Mouse (Mus musculus): ENCODE data around the gene Unc5c.

Gene Unc5c

GRCm38 (mm10) chr3:141465104-141465705 is at the start of gene Unc5c:
TSS of gene Unc5c (plus strand) at chr3:141465216.
- peak; percentile 52 to 66 for DNase-seq

DNA sequence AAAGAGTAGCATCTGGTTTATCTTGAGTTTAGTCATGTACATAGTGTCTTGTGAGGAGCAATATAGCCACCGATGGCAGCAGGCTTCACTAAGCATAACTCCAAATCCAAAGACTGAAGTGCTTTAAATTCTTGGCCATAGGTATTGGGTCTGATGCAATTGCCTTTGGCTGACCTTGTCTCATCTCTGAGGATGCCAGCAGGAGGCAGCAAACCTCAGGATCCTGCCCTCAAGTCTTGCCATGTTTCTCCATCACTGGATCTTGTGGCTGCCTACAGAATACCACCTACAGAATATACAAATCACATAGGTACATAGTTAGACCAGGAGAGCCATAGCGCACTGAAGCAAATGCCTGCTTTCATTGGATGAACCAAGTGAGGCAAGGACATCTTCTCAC is 7.5 kb upstream of the Unc5c start:
- DNase-seq, result no peak

DNA sequence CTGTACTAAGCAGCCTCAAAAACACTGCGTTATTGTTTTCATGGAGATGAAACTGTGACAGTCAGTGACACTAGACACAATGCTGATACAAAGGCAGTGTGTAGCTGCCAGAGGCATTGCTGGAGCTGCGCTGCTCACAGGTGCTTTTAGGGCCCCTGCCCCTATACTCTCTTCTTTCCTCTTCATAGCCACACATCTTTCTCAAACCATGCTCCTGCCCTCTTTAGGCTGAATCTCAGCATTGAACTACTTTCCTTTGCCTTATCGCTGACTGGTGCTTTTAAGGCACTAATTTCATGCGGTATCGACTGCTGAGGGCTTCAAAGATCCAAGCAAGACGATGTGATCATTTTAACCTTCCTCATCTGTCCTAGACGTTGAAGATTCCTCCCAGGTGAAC is 2.5 kb upstream of the Unc5c start:
- DNase-seq, result no peak

- DNase-seq, result peak; percentile 7 to 12
Observed at GRCm38 (mm10) chr3:141464691-141465103, 319 bp upstream of the Unc5c start.

DNA sequence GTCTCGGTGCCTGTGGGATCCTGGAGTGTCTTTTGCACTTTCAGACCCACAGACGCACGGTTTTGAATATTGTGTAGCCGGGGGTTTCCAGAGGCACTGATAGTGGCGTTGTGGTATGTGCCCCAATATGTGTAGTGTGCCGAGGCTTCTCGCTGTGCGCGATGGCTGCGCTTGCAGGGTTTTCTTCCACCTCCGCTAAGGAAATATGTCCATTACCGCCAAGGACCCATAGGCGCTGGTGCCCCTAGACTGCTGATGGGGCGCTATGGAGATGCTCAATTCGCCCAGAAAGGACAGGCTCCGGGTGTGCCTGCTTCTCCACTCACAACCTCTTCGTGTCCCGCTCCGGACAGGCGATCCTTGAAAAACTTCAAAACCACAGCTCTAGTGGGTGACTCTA is 1.0 kb downstream of the Unc5c start:
- DNase-seq, result no peak

DNA sequence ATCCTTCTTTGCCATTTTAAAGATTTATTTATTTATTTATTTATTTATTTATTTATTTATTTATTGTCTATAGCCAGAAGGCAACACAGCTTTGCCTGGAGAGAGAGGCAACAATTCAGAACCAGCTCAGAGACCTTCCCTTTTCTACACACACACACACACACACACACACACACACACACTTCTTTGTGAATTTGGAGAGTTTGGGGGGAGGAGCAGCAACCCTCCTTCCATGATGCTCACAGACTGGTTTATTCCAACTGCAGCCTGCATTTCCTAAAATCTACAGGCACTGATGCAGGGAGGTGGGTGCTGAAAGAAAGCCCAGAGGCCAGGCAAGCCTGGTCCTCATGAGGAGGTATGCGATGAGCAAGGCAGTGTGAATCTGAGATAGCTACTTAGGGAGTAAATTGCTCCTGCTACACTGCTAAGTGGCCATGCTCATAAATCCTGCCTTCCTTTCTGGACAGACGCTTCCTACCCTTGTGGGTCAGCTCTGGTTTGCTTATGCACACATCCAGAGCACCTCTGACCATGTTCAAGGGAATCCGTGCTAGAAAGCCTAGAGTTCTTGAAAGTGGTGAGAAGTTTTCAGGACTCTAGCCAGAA is 1.8 kb downstream of the Unc5c start:
- DNase-seq, result no peak

DNA sequence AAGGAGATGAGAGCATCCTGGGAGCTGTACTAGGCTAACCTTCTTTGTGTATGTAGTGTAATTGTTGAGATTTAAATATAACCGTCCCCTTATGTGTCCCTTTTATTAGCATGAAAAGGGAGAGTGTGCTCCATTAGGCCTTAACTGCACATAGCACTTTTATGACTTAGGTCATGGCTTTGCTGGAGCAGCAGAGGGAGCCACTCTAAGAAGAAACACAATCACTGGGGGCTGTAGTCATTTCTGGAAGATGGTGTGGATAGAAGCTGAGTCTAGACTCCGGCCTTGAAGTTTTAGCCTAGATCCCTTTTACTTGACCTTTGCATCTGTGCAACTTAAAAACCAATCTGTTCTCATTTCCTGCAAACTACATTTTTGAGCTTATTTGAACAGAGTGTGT is 4.3 kb downstream of the Unc5c start:
- no peak for DNase-seq

- no peak for DNase-seq
Observed at GRCm38 (mm10) chr3:141473205-141473604, 8.2 kb downstream of the Unc5c start.

GRCm38 (mm10) chr3:141475389-141475788 is 10.4 kb downstream of the Unc5c start:
- no peak for DNase-seq

DNA sequence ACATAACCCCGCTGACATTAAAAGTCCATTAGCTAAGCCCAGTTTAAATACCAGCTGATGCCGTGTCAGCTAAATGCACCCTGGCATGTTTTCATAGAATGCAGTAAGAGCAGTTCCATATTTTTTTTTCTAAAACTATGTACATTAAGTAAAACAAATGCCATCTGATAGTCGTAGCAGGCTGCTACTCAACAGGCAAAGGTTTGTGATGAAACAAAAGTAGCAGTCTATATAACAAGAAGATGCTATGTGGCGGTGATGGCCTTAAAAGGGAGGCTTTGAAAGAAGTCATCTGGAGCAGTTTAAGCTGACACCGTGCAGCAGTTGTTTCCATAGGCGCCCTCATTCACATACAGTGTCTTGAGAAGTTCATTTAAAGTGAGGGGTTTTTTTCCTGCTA is 10.9 kb downstream of the Unc5c start:
- DNase-seq, result no peak

DNA sequence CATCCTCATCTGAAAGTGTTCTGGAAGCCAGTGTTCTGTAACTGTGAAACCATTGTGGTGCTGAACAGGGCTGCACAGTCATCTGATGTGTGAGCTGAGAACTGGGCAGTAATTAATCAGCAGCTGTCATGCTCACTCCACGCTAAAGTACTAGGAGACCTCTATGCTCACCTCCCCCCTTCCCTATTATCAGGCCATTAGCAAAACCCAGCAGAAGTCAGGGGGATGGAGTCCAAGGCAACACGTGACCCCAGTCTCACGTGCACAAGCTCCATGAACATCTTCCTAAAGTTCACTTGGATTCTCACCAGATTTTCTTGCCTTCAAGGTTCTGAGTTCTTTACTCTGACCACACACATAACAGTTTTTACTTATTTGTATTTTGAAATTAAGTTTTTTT is 11.7 kb downstream of the Unc5c start:
- no peak for DNase-seq

GRCm38 (mm10) chr3:141482465-141482864 is 17.4 kb downstream of the Unc5c start:
- no peak for DNase-seq

DNA sequence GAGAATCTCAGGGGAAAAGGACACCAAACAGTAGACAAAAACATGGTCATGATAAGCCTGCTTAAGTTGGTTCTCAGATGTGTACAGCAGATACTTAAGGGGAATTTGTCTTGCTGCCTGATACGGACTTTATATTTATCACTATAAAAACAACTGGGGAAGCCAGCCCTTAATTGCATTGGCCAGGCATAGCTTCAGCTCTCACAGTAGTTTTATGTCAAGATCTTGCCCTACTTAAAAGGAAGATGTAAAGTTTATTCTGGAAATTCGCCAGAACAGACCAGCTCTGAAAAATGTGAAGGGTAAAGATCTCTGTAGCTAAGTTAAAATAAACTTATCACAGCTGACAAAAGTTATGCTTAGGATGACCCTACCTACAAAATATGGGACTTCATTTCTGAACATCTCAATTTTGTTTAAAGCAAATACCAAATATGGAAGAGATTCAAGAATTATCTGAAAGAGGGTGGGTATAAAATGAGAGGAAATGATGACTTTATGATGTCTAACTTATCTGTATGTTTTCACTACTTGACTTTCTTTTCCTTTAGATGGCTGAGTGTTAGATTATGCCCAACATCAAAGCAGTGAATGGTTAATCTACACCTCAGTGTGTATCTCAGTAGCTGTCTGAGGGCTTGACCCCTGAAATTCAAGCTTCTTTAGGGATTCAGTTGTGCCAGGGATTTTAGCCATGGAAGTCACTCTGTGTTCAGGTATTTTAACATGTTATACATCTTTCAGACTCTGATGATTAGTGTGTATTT is 18.8 kb downstream of the Unc5c start:
- no peak for DNase-seq

DNA sequence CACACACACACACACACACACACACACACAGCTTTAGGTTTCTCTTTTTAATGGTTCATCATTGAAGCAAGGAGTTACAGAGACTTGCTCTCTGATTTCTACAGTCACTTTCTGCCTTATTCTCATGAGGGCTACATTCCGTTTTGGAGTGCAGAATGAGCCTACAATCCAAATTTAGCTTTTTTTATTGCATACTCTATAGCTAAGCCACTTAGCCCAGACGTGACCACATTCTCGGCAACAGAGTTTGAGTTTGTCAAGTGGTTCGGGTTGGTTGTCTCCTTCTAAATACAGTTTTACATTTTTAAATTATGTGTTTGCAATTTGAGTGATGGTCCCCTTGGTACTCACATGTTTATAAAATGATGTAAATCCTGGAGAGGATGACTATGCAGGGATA is 20.2 kb downstream of the Unc5c start:
- no peak for DNase-seq

DNA sequence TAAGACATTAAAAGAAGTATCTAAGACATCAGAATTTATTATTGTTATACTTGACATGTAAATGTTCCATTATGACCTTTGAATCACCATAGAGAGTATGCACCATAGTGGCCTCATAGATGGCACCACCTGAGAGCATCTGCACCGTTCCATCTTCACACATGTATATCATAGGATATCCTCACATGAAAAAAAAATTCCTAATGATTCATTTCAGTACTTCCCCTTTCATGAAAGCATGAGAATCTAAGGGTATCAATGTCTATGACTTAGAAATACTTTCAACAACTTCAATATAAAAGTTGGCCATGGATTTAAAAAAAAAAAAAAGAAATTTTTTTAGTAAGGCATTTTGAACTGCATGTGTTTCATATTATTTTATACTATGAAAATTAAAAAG is 25.6 kb downstream of the Unc5c start:
- DNase-seq, result no peak

GRCm38 (mm10) chr3:141491272-141491950 is 26.4 kb downstream of the Unc5c start:
- DNase-seq, result peak in 1 of 2 experiments; percentile 13

- no peak for DNase-seq
Observed at GRCm38 (mm10) chr3:141491951-141492310, 26.9 kb downstream of the Unc5c start.

GRCm38 (mm10) chr3:141493000-141493399 is 28.0 kb downstream of the Unc5c start:
- DNase-seq, result no peak

DNA sequence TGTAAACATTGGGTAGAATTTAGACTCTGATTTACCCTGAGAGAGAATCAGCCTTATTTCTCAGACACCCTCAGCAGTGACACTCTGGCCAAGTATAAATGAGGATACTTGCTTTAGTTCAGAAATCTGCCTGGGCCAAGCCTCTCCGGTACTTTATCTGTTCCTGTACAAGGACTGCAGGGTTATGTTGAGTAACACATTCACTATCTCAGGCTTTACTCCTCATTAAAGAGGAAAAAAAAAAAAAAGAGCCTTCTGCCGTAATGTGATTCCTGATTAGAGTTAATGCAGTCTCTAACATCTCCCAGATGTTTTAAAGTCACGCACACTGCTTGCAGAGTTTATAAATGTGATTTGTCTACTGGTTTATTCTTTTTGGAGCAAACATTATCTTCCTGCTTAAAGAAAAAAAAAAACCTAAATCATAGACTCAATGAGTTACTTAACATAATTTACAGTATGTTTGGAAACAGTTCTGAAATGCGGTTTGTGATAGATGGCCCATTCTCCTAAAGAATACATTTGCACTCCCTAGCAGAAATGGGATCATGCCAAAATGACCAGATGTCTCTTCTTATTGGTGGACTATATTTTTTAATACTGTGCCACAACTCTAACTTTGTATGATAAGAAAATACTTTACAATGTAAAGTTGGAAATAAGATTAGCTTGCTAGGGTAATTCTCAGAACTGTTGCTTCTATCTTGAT is 33.5 kb downstream of the Unc5c start:
- no peak for DNase-seq

- DNase-seq, result no peak
Observed at GRCm38 (mm10) chr3:141501845-141502505, 37.0 kb downstream of the Unc5c start.

- DNase-seq, result no peak
Observed at GRCm38 (mm10) chr3:141503331-141503730, 38.3 kb downstream of the Unc5c start.

GRCm38 (mm10) chr3:141509772-141510171 is 44.8 kb downstream of the Unc5c start:
- DNase-seq, result no peak

Measured in lung, adult 18-20 months (tissue).